Mouse (Mus musculus): ENCODE measurements at regions not wholly inside any gene's neighbourhood (a gene's known extent, or its start where the extent isn't known, plus 50 kb on each side); places are given as distances from the start of the nearest gene placed in this dataset.

DNA sequence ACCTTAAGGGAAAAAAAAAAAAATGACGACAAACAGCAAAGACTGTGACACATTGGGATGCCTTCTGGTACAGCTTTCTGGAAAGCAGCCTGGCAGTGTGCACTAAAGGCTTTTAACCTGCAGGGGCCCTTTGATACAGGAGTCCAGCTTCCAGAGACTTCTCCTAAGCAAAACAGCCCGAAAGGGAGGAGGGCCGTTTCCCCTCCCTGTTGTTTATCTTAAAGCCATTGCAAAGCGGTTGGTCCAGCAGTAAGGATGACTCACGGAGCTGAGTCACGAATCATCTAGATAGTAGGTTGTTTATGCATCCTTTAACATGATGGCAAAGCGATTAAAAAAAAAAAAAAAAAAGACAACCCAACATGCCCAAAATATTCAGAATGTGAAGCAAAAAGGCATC, 70.4 kb upstream of the Rap1b start:
- Histone ChIP-seq H3K27me3 (replicated peaks) (no peaks in the 10 kb centered on the region), H3K4me1 (replicated peaks) (no peaks in the 10 kb centered on the region), H3K36me3 (no peaks in the 10 kb centered on the region), H3K9me3 (no peaks in the 10 kb centered on the region), H3K4me2 (replicated peaks) (no peak overlapping the region), H3K27ac (no peak overlapping the region), H3K9ac (no peak overlapping the region), H3K4me3 (replicated peaks) (no peak overlapping the region)
- no peak for ATAC-seq
- WGBS = 30% methylated on average over 7 of the region's 7 CpGs

GRCm38 (mm10) chr10:117917870-117918269, 72.0 kb upstream of the Rap1b start:
- no peak overlapping the region for H3K9ac ChIP-seq

DNA sequence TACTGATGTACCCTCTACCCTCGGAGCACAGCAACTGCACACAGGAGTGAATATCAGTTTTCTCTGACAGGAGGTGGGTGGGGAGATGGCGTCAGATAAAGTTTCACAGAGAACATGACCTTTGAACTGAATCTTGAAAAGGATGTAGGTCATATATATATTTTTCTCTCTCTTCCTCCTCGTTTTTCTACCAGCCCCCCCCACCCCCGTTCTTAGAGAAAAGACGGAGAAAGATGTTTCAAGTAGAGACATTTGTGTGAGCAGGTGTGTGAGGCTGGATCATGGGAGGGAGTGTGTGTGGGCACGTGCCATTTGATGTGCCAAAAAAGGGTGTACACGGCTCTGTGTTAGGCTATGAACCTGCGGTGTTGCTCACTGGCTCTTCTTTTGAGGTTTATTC, 72.8 kb upstream of the Rap1b start:
- no peak overlapping the region for H3K27ac ChIP-seq
- no peak overlapping the region for H3K4me3 ChIP-seq (replicated peaks)
- WGBS = 61% methylated on average over 8 of the region's 8 CpGs
- ATAC-seq = peak; percentile 49; the same call in 1 of the 2 replicates
- no peak overlapping the region for H3K9ac ChIP-seq
- H3K27me3 ChIP-seq (replicated peaks) = no peaks in the 10 kb centered on the region
- H3K4me2 ChIP-seq (replicated peaks) = no peak overlapping the region
- no peaks in the 10 kb centered on the region for H3K4me1 ChIP-seq (replicated peaks)
- H3K9me3 ChIP-seq = no peaks in the 10 kb centered on the region
- H3K36me3 ChIP-seq = no peaks in the 10 kb centered on the region

More at GRCm38 (mm10) chr10:117917870-117918269, 72.0 kb upstream of the Rap1b start:
- no peaks in the 10 kb centered on the region for H3K27me3 ChIP-seq (replicated peaks)
- H3K4me1 ChIP-seq (replicated peaks) = no peaks in the 10 kb centered on the region
- no peak overlapping the region for H3K4me3 ChIP-seq (replicated peaks)
- H3K27ac ChIP-seq = no peak overlapping the region
- ATAC-seq = no peak
- 72% methylated on average over 2 of the region's 2 CpGs for WGBS
- no peaks in the 10 kb centered on the region for H3K36me3 ChIP-seq
- H3K9me3 ChIP-seq = no peaks in the 10 kb centered on the region
- no peak overlapping the region for H3K4me2 ChIP-seq (replicated peaks)

DNA sequence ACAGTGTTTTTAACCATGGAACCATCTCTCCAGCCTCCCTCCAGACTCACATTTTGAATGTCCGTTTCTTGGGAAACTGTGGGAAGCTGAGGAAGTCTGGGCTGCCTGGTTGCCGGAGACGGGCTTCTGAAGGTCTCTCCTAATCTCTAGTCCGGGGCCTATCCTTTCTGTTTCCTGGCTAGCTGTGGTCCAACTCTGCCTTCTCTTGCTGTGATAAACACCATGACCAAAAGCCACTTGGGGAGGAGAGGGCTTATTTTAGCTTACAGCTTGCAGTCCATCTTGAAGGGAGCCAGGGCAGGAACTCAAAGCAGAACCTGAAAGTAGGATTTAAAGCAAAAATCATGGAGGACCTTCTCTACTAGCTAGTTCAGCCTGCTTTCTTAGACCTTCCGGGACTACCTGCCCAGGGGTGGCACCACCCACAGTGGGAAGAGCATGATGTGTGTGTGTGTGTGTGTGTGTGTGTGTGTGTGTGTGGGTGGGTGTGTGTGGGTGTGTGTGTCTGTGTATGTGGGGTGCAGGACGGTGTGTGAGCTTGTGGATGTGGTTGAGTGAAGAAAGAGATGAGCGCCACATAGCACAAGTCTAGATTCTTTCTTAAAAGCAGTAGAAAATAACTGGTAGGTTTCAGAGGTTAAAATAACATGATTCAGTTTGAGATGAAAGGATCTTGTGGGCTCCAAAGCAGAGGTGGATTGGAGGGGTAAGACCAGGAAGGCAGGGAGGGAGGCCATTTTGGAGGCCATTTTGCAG, 73.5 kb upstream of the Rap1b start:
- no peaks in the 10 kb centered on the region for H3K36me3 ChIP-seq
- no peak overlapping the region for H3K27ac ChIP-seq
- no peak for ATAC-seq
- H3K9me3 ChIP-seq = no peaks in the 10 kb centered on the region
- 86% methylated on average over 7 of the region's 7 CpGs for WGBS
- H3K9ac ChIP-seq = no peak overlapping the region
- no peaks in the 10 kb centered on the region for H3K27me3 ChIP-seq (replicated peaks)
- no peak overlapping the region for H3K4me3 ChIP-seq (replicated peaks)
- H3K4me1 ChIP-seq (replicated peaks) = no peaks in the 10 kb centered on the region
- H3K4me2 ChIP-seq (replicated peaks) = no peak overlapping the region

DNA sequence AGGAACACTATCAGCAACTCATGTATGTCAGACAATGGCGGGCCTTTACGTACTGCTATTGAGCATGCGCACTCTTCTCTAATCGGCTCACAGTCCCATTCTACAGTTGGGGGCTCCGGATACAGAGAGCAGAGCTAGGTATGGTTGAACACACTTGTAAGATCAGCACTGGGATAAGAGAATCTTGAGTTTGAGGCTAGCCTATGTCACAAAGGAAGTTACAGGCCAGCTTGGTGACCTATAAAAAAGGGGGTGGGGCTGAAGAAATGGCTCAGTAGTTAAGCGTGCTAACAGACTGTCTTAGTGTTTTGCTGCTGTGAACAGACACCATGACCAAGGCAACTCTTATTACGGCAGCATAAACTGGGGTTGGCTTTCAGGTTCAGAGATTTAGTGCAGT, 79.4 kb upstream of the Rap1b start:
- no peak overlapping the region for H3K4me2 ChIP-seq (replicated peaks)
- ATAC-seq = no peak
- H3K4me3 ChIP-seq (replicated peaks) = no peak overlapping the region
- no peak overlapping the region for H3K9ac ChIP-seq
- 94% methylated on average over 7 of the region's 7 CpGs for WGBS
- no peaks in the 10 kb centered on the region for H3K4me1 ChIP-seq (replicated peaks)
- H3K9me3 ChIP-seq = no peaks in the 10 kb centered on the region
- no peaks in the 10 kb centered on the region for H3K36me3 ChIP-seq
- H3K27ac ChIP-seq = no peak overlapping the region
- no peaks in the 10 kb centered on the region for H3K27me3 ChIP-seq (replicated peaks)

GRCm38 (mm10) chr10:117925611-117926555, 80.0 kb upstream of the Rap1b start:
- H3K4me3 ChIP-seq (replicated peaks) = no peak overlapping the region
- ATAC-seq = no peak
- WGBS = 86% methylated on average over 31 of the region's 31 CpGs

DNA sequence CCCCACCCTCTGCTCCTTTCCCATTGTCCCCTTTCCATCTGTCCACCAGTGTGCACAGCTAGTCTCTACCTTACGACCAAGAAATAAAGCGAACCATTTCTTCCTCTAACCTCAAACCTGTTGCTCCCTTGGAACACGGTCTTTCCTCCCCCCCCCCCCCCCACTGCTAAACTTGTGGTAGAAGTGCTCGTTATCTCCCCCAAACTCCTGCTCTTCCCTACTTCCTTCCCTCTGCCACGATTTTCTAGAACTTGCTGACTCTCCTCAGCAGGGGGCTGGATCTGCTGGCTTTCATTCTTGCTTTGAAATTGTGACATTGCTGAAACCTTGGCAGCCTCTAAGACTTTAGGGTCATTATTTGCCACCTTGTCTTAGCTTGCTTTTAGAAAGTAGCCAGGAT, 83.2 kb upstream of the Rap1b start:
- Histone ChIP-seq H3K4me1 (replicated peaks) (no peaks in the 10 kb centered on the region), H3K9ac (no peak overlapping the region), H3K9me3 (no peaks in the 10 kb centered on the region), H3K4me2 (replicated peaks) (no peak overlapping the region), H3K27me3 (replicated peaks) (no peaks in the 10 kb centered on the region), H3K4me3 (replicated peaks) (no peak overlapping the region), H3K36me3 (no peaks in the 10 kb centered on the region), H3K27ac (no peak overlapping the region)
- no peak for ATAC-seq
- 53% methylated on average over 5 of the region's 5 CpGs for WGBS

More at GRCm38 (mm10) chr10:117925611-117926555, 80.0 kb upstream of the Rap1b start:
- Histone ChIP-seq H3K4me2 (replicated peaks) (no peak overlapping the region), H3K9me3 (no peaks in the 10 kb centered on the region), H3K27me3 (replicated peaks) (no peaks in the 10 kb centered on the region), H3K36me3 (no peaks in the 10 kb centered on the region), H3K9ac (no peak overlapping the region), H3K27ac (no peak overlapping the region), H3K4me1 (replicated peaks) (no peaks in the 10 kb centered on the region)

GRCm38 (mm10) chr10:117934797-117935196, 89.0 kb upstream of the Rap1b start:
- no peak overlapping the region for H3K9ac ChIP-seq
- H3K4me1 ChIP-seq (replicated peaks) = no peaks in the 10 kb centered on the region
- no peaks in the 10 kb centered on the region for H3K9me3 ChIP-seq
- H3K4me3 ChIP-seq (replicated peaks) = no peak overlapping the region
- no peak overlapping the region for H3K4me2 ChIP-seq (replicated peaks)
- no peak overlapping the region for H3K27ac ChIP-seq
- no peaks in the 10 kb centered on the region for H3K27me3 ChIP-seq (replicated peaks)
- no peak for ATAC-seq
- no peaks in the 10 kb centered on the region for H3K36me3 ChIP-seq
- 78% methylated on average over 9 of the region's 9 CpGs for WGBS

GRCm38 (mm10) chr10:117938717-117939116, 92.9 kb upstream of the Rap1b start:
- no peak overlapping the region for H3K4me2 ChIP-seq (replicated peaks)
- no peaks in the 10 kb centered on the region for H3K36me3 ChIP-seq
- H3K27me3 ChIP-seq (replicated peaks) = no peaks in the 10 kb centered on the region
- ATAC-seq = no peak
- 0 out of 2 replicates have a peak, but pooled peaks cover 2% of the 10 kb centered on the region for H3K4me1 ChIP-seq (replicated peaks)
- H3K4me3 ChIP-seq (replicated peaks) = no peak overlapping the region
- WGBS = 66% methylated on average over 8 of the region's 8 CpGs
- H3K27ac ChIP-seq = no peak overlapping the region
- H3K9ac ChIP-seq = no peak overlapping the region
- no peaks in the 10 kb centered on the region for H3K9me3 ChIP-seq

DNA sequence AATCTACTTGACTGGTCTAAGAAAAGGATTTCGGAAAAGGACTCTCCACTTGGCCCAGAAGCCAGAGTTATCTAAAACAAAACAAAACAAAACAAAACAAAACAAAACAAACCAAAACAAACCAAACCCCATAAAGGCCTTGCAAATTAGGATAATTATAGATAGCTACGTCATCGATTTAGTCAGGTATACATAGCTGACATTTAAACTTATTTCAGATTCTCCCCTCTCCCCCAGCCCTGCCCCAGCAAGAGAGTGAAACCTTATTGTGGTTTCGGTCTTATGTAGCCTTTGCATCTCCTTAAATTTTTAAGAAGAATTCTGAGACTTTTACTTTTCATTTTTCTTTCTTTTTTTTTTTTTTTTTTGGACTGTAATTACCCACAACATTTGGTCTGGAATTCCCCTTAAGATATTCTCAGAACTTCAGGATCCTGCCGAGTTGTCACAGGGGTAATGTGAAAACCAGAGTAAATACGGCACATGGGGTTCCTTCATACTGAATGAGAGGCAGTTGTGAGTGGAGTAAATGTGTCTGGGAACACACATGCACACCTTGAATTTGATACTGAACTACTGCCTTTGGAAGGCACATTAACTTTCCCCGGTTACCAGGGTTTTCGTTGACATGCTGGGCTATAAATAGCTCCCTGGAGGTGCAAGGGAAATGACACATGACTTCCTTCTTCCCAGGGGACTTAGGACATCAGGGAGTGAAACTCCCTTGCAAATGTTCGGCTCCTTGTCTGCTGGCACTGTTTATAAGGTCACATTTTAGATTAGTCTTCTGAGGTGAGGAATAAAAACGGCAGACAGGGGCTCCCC, 94.8 kb upstream of the Rap1b start:
- ATAC-seq = peak; percentile 67; the same call in 1 of the 2 replicates
- H3K9ac ChIP-seq = no peak overlapping the region

DNA sequence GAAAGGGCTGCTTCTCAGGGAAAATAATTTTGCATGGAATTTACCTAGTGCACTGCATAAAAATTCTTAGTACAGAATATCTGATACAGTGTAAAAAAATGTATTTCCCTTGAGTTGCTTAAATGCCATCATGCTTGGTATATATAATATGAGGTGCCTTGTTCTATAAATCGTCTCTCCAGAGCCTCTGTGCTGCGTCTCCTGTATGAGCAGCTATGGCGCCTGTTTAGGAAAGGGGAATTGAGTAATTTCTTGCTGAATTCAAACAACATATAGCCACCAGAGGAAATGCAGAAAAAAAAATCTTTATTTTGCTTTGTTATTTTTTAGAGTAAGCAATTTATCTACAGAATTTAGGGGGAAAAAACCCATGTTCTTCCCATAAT, 95.4 kb upstream of the Rap1b start:
- Histone ChIP-seq H3K4me2 (replicated peaks) (0 out of 2 replicates have a peak overlapping the region, but pooled peaks have one; percentile 20), H3K9ac (no peak overlapping the region), H3K4me1 (replicated peaks) (0 out of 2 replicates have a peak, but pooled peaks cover 2% of the 10 kb centered on the region), H3K36me3 (no peaks in the 10 kb centered on the region), H3K9me3 (no peaks in the 10 kb centered on the region), H3K4me3 (replicated peaks) (no peak overlapping the region), H3K27ac (no peak overlapping the region), H3K27me3 (replicated peaks) (no peaks in the 10 kb centered on the region)
- WGBS = 39% methylated on average over 3 of the region's 3 CpGs
- no peak for ATAC-seq

More for the DNA sequence above, 94.8 kb upstream of the Rap1b start:
- Histone ChIP-seq H3K4me1 (replicated peaks) (0 out of 2 replicates have a peak, but pooled peaks cover 2% of the 10 kb centered on the region), H3K4me3 (replicated peaks) (no peak overlapping the region), H3K9me3 (no peaks in the 10 kb centered on the region), H3K36me3 (no peaks in the 10 kb centered on the region), H3K27me3 (replicated peaks) (no peaks in the 10 kb centered on the region), H3K4me2 (replicated peaks) (0 out of 2 replicates have a peak overlapping the region, but pooled peaks have one; percentile 20), H3K27ac (no peak overlapping the region)
- 42% methylated on average over 10 of the region's 10 CpGs for WGBS

Data from intestine, embryonic 15.5 days (tissue).